Mouse (Mus musculus) E14TG2a.4 (cell line): Measurements from ENCODE around the gene Cd63.

Experiments used
- CTCF ChIP-seq: conservative IDR thresholded peaks from 2 replicates; pipeline ENCODE4 v1.5.1; 2014; ENCODE audit warnings: low read length
- NANOG ChIP-seq: IDR thresholded peaks from 2 replicates; pipeline ENCODE4 v1.6.1; 2014; ENCODE audit warnings: borderline replicate concordance, low read length, mixed read lengths

- no peak for TF ChIP-seq CTCF
- no peak for TF ChIP-seq NANOG
Observed at GRCm38 (mm10) chr10:128937756-128938390, 37.1 kb downstream of the Cd63 start.
